Mouse (Mus musculus) ES-CJ7 (cell line): ENCODE results near the gene Hoxb5.
A peak's percentile ranks its signal among the peaks of the same experiment; 100 is the strongest.

Source experiments
- DNase-seq: peaks from one replicate; pipeline ENCODE4 v3.0.0; 2011; ENCODE audit warnings: low read depth, low spot score

Hoxb5 gene

GRCm38 (mm10) chr11:96288455-96289221 lies 14.5 kb upstream of the Hoxb5 start:
- no peak for DNase-seq

DNA sequence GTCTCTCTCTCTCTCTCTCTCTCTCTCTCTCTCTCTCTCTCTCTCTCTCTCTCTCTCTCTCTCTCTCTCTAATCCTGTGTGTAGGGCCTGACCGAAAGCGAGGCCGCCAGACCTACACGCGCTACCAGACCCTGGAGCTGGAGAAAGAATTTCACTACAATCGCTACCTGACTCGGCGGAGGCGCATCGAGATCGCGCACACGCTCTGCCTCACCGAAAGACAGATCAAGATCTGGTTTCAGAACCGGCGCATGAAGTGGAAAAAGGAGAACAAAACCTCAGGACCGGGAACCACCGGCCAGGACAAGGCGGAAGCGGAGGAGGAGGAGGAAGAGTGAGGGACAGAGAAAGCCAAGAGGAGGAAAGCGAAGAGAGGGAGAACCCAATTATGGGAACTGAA lies 13.8 kb upstream of the Hoxb5 start:
- no peak for DNase-seq

DNA sequence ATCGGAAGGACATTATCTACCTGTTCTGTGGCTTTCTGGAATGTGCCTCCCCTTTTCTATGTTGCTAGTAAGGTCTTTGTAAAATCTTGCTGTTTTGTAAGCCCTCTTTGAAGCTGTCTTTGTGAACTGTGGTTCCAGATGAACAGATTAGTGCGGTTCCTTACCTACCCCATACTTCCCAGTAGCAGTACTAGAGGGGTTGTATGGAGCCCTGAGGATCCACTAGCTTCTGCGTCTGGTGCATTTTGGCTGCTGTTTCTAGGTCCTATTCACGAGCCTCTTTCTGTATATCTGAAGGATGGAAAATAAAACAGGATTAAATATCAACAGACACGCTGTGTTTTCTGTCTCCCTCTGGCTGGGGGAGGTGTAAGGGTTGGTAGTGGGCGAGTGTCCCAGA lies 13.3 kb upstream of the Hoxb5 start:
- no peak for DNase-seq

GRCm38 (mm10) chr11:96290705-96291355 lies 12.3 kb upstream of the Hoxb5 start:
- DNase-seq = no peak

- peak; percentile 81 for DNase-seq
Observed at GRCm38 (mm10) chr11:96291681-96292564, 11.2 kb upstream of the Hoxb5 start, which contains the start of gene Hoxb6. TSS of gene Hoxb6 (plus strand) at chr11:96292476.

GRCm38 (mm10) chr11:96292565-96293301 lies 10.4 kb upstream of the Hoxb5 start:
- no peak for DNase-seq

DNA sequence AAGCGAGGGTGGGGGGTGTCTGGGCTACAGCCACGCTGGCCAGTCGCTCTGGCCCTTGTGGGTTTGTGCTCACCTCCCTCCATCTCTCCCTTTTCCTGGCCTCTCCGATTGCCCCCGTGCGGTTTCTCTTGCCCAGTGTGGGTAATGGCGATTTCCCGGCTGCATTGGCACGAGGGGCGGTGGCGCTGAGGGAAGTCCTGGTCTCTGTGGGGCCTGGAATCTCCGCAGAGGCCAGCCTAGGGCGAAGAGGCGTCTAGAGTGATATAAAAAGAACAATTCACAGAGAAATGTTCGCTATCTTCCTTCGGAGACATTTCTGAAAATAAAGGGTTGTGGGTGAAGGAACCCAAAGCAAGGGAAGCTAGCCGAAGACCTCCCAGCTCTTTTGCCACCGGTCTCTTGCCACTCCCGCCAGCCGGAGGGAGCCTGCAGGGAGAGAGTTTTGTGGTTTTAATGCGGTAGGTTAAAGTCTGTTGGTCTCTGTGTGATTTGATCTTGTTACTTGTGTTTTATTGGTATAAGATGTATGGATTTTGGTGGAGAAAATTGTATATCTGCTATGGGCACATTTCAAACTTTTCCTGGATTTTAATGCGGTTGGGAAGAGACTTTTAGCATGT lies 9.7 kb upstream of the Hoxb5 start:
- no peak for DNase-seq

DNA sequence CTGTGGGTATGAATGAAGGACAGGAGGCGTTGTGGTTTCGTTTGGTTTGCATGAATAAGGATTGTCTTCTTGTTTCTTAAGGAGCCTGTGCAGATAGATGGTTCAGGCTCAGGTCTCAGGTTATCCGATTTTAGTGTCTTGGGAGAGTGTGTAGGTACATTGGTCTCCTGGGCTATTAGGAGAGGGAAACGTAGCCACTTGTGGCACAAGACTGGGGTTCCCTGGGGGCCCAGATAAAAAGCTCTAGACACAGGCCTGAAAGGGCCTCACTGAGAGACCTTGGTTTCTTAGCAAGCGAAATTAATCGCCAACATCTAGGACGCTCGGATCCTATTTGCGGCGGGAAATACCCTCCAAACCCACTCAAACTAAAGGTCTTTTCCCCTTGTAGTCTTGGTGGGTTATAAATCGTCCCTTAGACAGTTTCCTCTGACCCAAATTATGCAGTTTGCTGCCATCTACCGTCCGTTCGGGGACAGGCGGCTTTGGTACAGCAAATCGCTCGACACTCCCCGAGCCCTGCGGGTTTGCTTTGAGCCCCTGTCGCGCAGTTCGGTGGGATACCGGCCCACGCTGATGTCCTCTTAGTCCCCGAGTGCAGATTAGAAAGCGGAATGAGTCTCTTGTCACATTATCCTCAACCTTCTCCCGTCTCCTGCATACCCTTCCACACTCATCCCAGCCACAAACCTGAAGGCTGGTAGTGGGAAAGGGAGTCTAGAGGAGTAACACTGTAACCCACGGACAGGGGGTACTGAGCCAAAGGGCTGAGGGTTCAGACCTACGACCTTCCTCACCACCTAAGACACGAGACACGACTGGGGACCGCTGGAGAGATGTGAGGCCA lies 8.7 kb upstream of the Hoxb5 start:
- peak; percentile 95 for DNase-seq

GRCm38 (mm10) chr11:96295092-96295835 lies 7.9 kb upstream of the Hoxb5 start:
- no peak for DNase-seq

GRCm38 (mm10) chr11:96296997-96297396 lies 6.1 kb upstream of the Hoxb5 start:
- no peak for DNase-seq

- no peak for DNase-seq
Observed at GRCm38 (mm10) chr11:96297428-96297827, 5.7 kb upstream of the Hoxb5 start.

GRCm38 (mm10) chr11:96297968-96298635 lies 5.0 kb upstream of the Hoxb5 start:
- DNase-seq = no peak

- DNase-seq = no peak
Observed at GRCm38 (mm10) chr11:96298895-96299667, 4.1 kb upstream of the Hoxb5 start.

DNA sequence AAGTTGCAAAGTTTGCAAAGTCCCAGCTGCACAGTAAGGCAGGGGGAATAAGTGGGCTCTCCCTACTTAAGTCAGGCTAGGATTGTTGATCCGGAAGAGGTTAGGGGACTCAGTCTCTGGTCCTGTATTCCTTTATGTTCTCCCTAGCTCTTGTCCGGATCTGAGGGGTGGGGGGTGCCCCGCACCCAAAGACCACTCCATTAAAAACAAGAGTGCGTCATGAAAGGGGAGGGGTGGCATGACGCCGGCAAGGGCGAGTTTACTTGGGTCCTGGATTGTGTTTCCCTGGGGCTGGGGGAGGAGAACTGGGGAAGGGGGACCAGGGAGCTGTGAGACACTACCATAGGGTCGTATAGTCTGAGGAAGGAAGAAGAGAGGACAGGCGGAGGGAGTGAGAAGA lies 3.4 kb upstream of the Hoxb5 start:
- no peak for DNase-seq

DNA sequence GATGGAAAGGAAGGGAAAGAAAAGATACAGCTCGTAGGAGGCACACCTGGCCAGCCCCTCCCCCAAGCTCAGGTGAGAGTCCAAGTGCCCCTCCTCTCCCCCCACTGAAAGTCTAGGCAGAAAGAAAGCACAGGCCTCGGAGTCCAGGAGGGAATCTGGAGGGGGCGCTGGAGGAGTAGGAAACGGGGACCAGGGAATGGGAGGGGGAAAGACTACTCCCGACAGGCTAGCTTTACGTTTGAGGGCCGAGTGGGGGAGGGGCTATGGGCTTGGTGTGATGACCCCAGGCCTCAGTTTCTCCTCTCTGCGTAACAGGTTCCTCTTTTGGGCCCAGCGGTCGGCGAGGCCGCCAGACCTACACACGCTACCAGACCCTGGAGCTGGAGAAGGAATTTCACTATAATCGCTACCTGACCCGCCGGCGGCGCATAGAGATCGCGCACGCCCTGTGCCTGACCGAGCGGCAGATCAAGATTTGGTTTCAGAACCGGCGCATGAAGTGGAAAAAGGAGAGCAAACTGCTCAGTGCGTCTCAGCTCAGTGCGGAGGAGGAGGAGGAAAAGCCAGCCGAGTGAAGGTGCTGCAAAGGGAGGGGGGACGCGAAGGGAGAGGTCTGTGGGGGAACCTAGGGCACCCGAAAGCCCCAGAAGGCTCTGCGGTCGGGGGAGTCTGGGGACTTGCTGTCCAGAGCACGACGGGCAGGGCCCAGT lies 2.6 kb upstream of the Hoxb5 start:
- DNase-seq = no peak

DNA sequence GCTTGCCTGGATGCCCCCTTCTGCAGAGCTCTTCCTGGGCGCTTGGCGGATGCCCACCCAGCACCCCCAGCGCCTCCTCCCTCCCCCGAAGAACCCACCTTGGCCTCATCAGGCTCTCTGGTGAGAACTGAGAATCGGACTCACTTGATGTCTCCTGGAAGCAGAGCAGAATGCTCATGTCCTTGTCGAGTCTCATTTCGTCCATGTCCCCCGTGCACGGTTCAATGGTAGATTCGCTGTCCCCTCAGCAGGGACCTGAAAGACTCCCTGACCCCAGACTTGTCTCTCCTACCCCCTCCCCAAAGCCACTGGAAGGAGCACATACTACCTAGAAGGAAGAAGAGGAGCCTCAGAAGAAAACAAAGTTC lies 2.1 kb upstream of the Hoxb5 start:
- DNase-seq = no peak

DNA sequence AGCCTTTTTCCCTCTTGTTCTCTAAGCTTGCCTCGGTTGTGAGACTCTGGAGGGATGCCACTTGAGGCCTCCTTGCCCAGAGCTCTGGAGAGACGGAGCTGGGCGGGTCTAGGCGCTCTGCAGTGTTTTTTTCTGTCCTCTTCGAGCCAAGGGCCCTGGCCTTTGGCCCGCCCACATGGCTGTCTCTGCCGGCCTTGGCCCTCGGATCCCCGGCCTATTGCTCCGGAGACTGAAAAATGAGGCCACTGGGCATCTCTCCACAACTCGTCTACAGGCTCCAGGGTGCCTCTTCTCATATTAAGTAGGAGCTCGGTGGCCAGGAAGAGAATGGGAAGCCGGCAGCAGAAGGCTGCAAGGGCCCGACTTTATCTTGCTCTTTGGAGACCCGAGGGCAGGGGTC lies 1.3 kb upstream of the Hoxb5 start:
- no peak for DNase-seq
